Mouse (Mus musculus) lung, postnatal 25 days (tissue): ENCODE results near the gene Gcgr.
"Not testable (repeated sequence)": the region's sequence is repeated elsewhere in the genome, so short reads cannot be mapped to it uniquely, and the experiment has no call there.

Experiments used
- DNase-seq: peaks from one replicate; pipeline ENCODE4 v3.0.0; 2022; ENCODE audit warnings: low spot score

The Gcgr gene

DNA sequence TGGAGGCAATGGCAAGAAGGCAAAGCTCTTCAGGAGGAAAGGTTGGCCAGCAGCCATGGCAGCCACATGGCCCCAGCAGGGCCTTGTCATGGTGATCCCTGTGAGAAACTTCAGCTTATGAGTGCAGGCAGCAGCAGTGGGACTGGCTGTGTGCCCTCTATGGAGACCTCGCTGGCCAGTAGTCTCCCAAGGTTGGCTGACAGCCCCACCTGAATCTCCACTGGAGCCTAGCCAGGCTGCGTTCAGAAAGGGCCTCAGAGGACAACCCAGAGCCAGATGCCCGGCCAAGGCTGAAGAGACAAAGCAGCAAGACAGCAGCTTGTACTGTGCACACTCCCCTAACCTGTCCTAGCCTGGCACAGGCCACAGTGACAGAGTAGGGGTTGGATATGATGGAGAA lies 8.0 kb downstream of the Gcgr start:
- peak; percentile 63 for DNase-seq

DNA sequence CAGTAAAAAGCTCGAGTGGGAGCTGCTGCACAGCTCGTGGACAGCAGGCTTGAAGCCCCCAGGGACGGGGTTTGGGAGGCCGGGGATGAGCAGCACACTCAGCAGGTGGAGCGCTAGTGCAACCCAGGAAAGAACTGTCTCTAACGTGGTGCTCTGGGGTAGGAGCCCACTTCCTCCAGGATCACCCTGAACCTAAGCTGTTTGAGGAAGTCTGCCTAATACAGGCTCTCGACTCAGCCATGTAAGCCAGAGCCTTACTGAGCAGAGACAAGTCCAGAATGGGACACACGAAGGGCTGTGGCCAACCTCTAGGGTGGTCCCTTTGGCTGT lies 8.4 kb downstream of the Gcgr start:
- DNase-seq, result no peak

DNA sequence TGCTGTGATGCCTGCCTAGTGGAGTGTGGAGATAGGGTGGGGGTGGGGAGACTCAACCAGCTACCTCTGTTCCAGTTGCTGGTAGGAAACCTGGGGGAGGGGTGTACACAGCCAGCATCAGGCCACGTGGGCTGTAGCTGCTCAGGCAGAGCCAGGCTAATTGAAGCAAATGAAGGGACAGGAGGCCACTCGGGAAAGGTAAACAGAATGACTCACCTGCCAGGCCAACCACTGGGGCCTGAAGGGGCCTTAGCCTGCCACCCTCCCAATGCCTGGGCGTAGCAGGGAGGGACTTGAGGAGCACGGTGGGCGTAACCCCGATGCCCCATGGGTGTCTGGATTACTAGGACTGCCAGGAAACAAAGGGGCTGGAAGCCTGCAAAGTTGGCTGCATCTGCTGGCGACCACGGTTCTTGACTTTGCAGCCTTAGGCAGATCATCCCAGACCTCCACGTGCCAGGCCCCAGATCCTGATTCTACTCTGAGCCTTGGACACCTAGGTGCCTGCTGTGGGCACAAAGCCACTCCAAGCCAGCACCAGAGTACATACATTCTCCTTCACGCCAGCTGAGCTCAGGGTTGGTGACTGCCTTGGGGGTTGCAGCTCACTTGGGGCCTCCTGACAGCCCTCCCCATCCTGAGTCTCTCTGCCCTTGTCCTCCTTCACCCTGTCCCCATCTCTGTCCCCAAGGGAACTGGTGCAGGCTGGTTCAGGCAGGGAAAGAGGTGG lies 9.0 kb downstream of the Gcgr start:
- DNase-seq, result peak; percentile 83

DNA sequence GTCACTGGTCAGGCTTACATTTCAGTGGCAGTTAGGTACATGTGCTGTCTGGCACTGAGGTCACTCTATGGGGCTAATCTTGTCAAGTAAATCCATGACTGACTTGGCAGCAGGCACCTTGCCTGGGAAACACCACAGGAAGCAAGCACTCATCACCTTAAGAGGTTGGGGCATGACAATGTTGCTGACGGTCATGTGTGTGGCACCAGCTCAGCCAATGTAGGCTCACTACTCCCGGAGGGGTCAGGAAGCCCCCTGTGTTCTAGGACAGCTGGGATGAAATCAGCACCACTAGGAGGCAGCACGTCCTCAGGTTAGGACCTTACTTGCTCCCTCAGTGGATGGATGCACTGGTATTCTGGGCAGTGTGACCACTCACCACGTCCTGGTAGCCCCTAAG lies 11.4 kb downstream of the Gcgr start:
- no peak for DNase-seq

DNA sequence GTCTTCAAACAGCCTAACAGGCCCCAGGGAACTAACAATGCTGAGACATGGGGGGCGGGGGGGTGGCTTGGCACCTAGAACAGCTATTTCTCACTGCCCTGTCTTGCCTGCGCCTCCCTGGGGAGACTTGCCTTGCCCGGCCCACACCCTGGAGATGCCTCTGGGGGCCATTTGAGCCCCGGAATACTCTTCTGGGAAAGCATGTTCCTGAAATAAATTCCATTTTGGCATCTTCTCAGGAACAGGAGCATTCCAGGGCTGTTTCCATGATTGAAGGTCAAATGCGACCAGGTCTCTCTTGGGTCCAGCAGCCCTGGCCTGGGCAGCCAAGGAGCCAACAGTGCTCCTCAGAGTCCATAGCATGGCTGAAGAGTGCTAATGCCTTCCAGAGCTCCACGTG lies 11.9 kb downstream of the Gcgr start:
- no peak for DNase-seq

GRCm38 (mm10) chr11:120545964-120546363 lies 15.5 kb downstream of the Gcgr start:
- DNase-seq, result no peak

DNA sequence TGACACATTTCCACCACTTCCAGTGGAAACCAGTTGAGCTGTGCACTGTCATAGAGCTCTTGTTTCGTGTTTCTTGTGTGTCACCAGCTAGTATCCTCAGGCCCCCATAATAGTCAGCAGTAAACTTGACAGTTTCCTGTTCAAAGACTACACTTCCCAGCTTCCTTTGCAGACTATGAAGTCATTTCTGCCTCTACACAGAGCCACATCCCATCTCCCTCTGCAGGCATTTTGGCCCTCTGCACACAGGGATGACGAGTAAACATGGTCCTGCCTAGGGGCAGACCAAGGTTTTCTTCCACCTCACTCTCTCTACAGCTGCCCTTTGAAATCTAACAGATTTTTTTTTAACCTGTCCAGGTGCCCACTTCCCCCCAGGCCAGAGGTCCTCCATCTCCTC lies 17.0 kb downstream of the Gcgr start:
- DNase-seq, result no peak

DNA sequence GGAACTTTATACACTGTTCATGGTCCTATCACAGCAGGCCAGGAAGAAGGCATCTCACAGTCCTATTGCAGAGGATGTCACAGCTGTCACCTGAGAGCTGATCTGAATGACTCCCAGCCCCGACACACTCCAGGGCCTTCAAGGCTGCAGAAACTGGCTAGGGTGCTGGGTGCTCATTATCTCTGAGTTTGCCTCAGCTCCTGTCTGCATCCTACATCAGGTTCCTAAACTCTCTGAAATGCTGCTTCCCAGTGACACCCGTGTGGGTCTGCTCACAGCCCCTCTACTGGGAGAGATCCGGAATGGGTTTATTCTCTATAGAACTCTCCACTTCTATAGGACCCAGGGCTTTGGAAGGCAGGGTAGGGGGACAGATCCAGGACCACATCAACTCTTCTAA lies 17.7 kb downstream of the Gcgr start:
- DNase-seq, result no peak

DNA sequence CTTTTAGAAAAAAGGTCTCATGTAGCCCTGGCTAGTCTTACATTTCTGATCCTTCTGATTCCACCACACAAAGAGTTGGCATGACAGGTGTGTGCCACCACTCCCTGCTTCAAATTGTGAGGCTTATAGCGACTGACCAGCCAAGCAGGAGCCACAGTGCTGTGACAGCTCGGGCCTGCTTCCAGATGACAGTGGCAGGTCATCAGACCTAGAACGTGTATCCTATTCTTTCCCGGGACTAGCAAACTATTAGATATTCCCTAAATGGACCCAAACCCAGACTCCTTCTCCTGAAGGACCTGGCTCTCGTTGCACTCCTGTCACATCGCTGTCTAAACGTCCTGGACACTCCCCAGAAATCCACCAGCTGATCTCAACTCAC lies 18.3 kb downstream of the Gcgr start:
- DNase-seq, result no peak

DNA sequence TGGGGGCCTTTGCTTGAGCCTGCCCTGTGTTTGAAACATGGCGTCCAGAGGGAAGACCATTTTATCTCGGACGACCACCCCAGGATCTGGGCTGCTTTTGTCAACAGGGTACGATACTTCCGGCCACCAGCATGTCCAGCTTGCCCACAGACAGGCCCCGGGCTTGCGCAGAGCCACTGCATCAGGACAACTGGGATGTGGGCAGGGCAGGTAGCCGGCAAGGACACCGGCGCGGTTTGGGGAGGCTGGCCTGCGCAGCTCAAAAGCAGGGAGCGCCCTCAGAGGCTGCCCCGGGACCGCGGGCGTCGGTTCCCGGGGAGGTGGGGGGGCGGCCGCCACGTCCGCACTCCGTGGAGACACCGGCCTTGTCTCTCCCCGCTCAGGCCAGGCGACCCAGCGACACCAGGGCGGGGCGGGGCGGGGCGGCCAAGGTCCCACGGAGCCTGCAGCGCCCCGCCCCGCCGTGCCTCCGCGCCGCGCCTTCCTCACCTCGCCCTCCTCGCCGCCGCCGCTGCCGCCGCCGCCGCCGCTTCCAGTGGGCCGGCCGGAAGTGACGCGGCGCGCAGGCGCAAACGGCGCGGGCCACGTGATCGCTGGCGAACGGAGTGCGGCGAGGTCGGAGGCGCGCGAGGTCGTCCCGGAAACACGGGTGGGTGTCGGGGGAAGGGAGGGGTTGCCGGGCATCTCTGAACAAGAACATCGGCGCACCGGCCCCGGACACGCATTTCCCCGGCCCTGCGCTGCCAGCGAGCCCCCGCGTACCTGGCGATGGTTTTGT lies 18.9 kb downstream of the Gcgr start, which contains the start of gene Mcrip1:
Gene Mcrip1, minus strand, starts transcription at position 560 of the 778 bp plus-strand sequence.
- peak; percentile 95 for DNase-seq

DNA sequence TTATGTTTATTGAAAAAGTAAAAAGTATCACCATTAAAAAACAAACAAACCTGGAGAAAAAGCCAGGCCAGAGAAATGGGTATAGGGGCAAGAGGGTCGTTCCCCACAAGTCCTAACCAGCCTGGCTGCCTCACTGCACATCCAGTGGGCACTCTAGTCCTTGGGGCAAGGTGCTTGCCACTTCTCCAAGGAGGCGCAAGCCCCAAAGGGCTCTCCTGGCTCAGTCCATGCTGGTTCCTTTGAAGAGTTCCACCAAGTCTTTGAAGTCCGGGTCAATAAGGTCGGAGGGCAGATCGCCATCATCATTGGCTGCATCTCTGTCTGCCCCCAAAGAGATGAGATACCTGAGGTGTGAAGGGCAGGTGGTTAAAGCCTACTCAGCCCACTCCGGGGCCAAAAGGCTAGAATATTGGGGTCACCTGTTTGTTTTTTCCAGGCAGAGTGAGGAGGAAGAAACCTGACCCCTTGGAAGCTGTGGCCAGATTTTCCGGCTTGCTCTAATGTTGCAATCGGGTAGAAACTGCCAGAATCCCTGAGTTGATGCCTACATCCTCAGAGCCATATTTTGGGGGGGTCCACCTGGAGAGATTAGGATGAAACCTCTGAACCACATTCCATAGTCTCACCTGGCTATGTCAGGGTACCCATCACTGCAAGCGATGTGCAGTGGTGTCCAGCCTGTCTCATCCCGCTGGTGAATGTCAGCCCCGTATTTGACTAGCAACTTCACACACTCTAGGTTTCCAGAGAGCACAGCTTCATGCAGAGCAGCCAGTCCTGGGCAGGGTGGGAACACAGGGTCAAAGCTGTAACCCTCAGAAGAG lies 19.7 kb downstream of the Gcgr start:
- DNase-seq, result no peak

DNA sequence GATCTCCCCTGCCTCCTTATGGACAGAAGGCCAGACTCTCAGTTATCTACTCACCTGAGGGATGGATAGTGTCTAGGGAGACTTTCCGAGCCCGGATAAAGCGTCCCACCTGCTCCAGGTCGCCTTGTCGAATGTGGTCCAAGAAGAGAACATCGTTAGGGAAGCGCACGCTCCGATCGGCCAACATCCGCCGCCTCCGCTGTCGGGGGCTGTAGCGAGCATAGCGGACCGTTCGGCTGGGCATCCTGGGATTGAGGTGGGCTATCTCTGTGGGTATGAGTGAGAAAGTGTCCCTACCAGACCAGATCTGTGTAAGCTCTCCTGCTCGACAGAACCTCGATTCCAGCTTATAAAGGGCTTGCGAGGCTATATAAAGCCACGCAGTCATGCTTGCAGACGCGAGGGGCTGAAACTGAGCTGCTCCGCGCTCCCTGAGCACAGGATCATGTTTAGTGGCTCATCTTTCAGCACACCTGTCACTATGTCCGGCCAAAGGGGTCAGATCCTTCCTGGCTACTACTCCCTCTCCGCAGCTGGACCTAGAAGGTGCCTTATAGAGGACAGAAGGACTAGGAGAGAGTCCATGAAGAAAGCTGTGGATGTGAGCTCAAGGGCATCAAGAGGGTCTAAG lies 20.4 kb downstream of the Gcgr start, which contains the start of gene Ppp1r27:
Gene Ppp1r27, minus strand, starts transcription at position 323 of the 631 bp plus-strand sequence.
- DNase-seq, result no peak

GRCm38 (mm10) chr11:120552736-120553135 lies 22.2 kb downstream of the Gcgr start:
- no peak for DNase-seq

- DNase-seq, result no peak
Observed at GRCm38 (mm10) chr11:120554834-120555233, 24.3 kb downstream of the Gcgr start.

GRCm38 (mm10) chr11:120555260-120555659 lies 24.8 kb downstream of the Gcgr start:
- no peak for DNase-seq

GRCm38 (mm10) chr11:120558843-120559242 lies 28.3 kb downstream of the Gcgr start:
- DNase-seq, result not testable (repeated sequence)

- no peak for DNase-seq
Observed at GRCm38 (mm10) chr11:120560952-120561728, 30.6 kb downstream of the Gcgr start.

- no peak for DNase-seq
Observed at GRCm38 (mm10) chr11:120562949-120563348, 32.5 kb downstream of the Gcgr start.

- no peak for DNase-seq
Observed at GRCm38 (mm10) chr11:120565114-120565513, 34.6 kb downstream of the Gcgr start.

DNA sequence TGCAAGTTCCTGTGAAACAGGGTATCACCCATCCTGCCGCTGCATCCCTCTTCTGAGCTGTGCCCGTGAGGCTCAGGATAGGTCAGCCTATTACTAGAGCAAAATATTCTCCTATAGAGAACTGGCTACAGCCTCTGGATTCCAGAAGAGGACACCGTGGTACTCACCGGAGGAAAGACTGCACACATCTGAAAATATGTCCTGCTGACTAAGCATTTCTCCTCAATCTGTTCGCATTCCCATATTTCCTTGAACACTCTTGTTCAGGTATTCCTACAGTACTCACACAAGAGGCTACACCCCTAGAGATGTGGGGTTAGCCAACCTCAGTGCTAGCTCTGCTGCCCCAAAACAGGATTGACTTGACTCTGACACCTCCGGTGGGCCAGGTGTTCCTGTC lies 37.8 kb downstream of the Gcgr start:
- no peak for DNase-seq

GRCm38 (mm10) chr11:120571122-120571521 lies 40.6 kb downstream of the Gcgr start:
- DNase-seq, result no peak
